Mouse (Mus musculus) kidney, adult 18-20 months (tissue): ENCODE measurements around the gene Gm42906.

ENCODE experiments used
- DNase-seq: peaks from one replicate; pipeline ENCODE4 v3.0.0; 2021

The Gm42906 gene

DNA sequence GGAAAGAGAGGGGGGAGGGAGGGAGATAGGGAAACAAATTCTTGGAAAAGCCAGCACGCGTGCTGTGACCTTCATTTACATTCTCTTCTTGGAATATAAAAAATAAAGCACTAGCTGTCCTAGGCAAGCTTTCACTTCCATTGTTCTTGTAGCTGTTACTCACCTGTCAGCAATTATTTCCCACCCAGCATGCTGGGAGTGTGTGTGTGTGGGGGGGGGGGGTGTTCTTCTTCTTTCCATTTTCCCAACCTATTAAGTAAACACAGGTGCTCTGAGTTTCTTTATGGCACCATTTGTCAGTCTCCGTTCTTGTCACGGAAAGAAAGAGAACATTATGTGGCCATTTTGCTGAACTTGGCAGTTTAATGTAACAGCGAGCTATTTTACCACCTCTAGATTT is 409.0 kb downstream of the Gm42906 start:
- no peak for DNase-seq

DNA sequence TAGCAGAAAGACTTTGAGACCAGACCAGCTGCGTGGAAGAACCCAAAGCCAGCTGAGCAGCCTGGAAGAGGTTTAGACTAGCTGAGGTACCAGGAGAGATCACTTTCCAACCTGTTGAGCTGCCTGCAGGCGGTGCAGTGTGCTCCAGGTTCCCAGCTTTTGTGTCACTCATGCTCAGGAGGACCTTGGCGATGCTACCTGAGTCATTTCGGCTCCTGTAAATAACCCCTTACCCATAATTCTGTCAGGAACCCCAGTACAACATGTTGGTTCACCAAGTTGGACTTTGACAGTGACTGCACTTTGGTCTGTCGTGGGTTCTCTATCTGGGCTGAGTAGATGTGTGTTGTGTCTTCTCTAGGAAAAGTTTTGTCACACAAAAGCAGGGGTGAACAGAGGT is 409.5 kb downstream of the Gm42906 start:
- no peak for DNase-seq
